Mouse (Mus musculus): ENCODE data around the gene Thra.

GRCm38 (mm10) chr11:98772667-98773171 is 32.3 kb downstream of the Thra start:
- TF ChIP-seq CTCF (IDR thresholded peaks at IDR 0.05; ENCODE audit: low read depth) (no peak), EP300 (IDR thresholded peaks at IDR 0.05; ENCODE audit: low read depth) (no peak)

Measured in liver, postnatal 0 days (tissue).